Mouse (Mus musculus) kidney, postnatal 0 days (tissue): ENCODE measurements at regions not wholly inside any gene's neighbourhood (a gene's known extent, or its start where the extent isn't known, plus 50 kb on each side); places are given as distances from the start of the nearest gene placed in this dataset.

ENCODE experiments used
- ATAC-seq: fragments of 200-750 bp; cut with Nextera tagmentation; replicated peaks from 2 replicates; pipeline ENCODE4 v1.8.0; 2017; ENCODE audit warnings: low read depth, moderate number of reproducible peaks, moderate TSS enrichment, moderate library complexity; ENCODE audit not compliant: low FRiP score
- DNase-seq: peaks from one replicate; pipeline ENCODE4 v3.0.0-alpha.2; 2016; ENCODE audit warnings: low spot score
- H3K27ac ChIP-seq: fragments of 300-500 bp; sonication (generic); 2 replicates; pipeline ENCODE4 v1.5.1; 2014; ENCODE audit warnings: mild to moderate bottlenecking
- H3K27me3 ChIP-seq: fragments of 300-500 bp; sonication (generic); 2 replicates; pipeline ENCODE4 v1.6.1; 2014; ENCODE audit warnings: low read length, mixed read lengths; ENCODE audit not compliant: insufficient read depth
- H3K36me3 ChIP-seq: fragments of 300-500 bp; sonication (generic); 2 replicates; pipeline ENCODE4 v1.6.1; 2014; ENCODE audit warnings: low read length, mixed read lengths; ENCODE audit not compliant: insufficient read depth
- H3K4me1 ChIP-seq: fragments of 300-500 bp; sonication (generic); replicated peaks from 2 replicates; pipeline ENCODE4 v1.6.1; 2014; ENCODE audit warnings: antibody characterized with exemption, low read length, mixed read lengths; ENCODE audit not compliant: insufficient read depth
- H3K4me2 ChIP-seq: fragments of 300-500 bp; sonication (generic); 2 replicates; pipeline ENCODE4 v1.6.1; 2014; ENCODE audit warnings: mild to moderate bottlenecking, low read length, moderate library complexity, mixed read lengths
- H3K4me3 ChIP-seq: fragments of 300-500 bp; sonication (generic); replicated peaks from 2 replicates; pipeline ENCODE4 v1.5.1; 2014; ENCODE audit warnings: low read depth, low read length
- H3K9ac ChIP-seq: fragments of 300-500 bp; sonication (generic); 2 replicates; pipeline ENCODE4 v1.6.1; 2014; ENCODE audit warnings: low read depth, low read length
- H3K9me3 ChIP-seq: fragments of 300-500 bp; sonication (generic); replicated peaks from 2 replicates; pipeline ENCODE4 v1.6.1; 2016; ENCODE audit warnings: low read length, inconsistent platforms, mixed read lengths
- CTCF ChIP-seq: IDR thresholded peaks from 2 replicates; pipeline ENCODE4 v1.5.1; 2016; ENCODE audit warnings: antibody characterized with exemption, low read depth, mild to moderate bottlenecking, moderate library complexity
- WGBS: fragments of 180-500 bp; shearing (Covaris S2); extraction: QIAGEN DNeasy Blood & Tissue Kit; methylation state at CpG from one replicate; pipeline ENCODE4 v1.1.7; 2014; 5-methylcytosine and 5-hydroxymethylcytosine counted together

GRCm38 (mm10) chr1:13751381-13751780 lies 2337.5 kb downstream of the A830018L16Rik start:
- WGBS: 84% methylated on average over 1 of the region's 1 CpGs
- ATAC-seq (no peak), DNase-seq (no peak)
- H3K4me1 ChIP-seq: no peaks in the 10 kb centered on the region
- H3K27me3 ChIP-seq: no peaks in the 10 kb centered on the region
- no peak overlapping the region for H3K4me2 ChIP-seq
- no peak overlapping the region for H3K27ac ChIP-seq
- H3K4me3 ChIP-seq: no peak overlapping the region
- no peak for TF ChIP-seq CTCF
- no peak overlapping the region for H3K9ac ChIP-seq
- no peaks in the 10 kb centered on the region for H3K36me3 ChIP-seq
- H3K9me3 ChIP-seq: no peaks in the 10 kb centered on the region
